Mouse (Mus musculus): ENCODE measurements around the gene Gna15.

Gna15 gene

GRCm38 (mm10) chr10:81524051-81524605 is at the start of gene Gna15:
Gene Gna15, minus strand, starts transcription at chr10:81524225.
- in situ Hi-C loops (cut with MboI; ENCODE audit: low sequenced_read_pairs) = no loop called here

- in situ Hi-C loops (cut with MboI; ENCODE audit: low sequenced_read_pairs) = no loop called here
Observed at GRCm38 (mm10) chr10:81572975-81573374, 49.0 kb upstream of the Gna15 start.

DNA sequence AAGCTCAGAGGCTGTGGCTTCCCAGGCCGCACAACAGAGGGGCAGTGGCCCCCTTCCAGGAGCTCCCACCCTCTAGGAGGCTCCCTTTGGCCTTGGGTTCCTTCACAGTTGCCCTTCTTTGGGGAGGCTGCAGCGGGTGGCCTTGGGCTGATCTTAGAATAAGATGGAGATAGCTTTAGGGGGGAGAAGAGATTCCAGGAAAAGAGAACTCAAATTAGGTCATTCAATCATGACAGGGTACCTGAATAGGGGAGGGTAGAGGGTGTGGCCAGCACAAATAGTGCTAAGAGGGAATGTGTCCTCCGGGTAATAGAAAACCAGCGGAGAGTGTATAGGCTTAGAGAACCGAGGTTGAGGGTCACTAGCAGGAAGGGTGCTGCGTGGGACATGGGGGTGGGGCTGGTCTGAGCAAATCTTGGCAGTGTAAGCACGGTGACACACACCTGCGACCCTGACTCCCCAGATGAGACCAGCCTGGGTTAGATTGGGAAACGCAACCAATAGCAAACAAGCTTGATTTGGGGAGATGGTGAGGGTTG is 48.2 kb upstream of the Gna15 start:
- in situ Hi-C loops (cut with MboI; ENCODE audit: low sequenced_read_pairs) = no loop called here

GRCm38 (mm10) chr10:81571501-81571876 is 47.5 kb upstream of the Gna15 start:
- in situ Hi-C loops (cut with MboI; ENCODE audit: low sequenced_read_pairs) = no loop called here

- in situ Hi-C loops (cut with MboI; ENCODE audit: low sequenced_read_pairs) = no loop called here
Observed at GRCm38 (mm10) chr10:81570831-81571500, 46.9 kb upstream of the Gna15 start.

DNA sequence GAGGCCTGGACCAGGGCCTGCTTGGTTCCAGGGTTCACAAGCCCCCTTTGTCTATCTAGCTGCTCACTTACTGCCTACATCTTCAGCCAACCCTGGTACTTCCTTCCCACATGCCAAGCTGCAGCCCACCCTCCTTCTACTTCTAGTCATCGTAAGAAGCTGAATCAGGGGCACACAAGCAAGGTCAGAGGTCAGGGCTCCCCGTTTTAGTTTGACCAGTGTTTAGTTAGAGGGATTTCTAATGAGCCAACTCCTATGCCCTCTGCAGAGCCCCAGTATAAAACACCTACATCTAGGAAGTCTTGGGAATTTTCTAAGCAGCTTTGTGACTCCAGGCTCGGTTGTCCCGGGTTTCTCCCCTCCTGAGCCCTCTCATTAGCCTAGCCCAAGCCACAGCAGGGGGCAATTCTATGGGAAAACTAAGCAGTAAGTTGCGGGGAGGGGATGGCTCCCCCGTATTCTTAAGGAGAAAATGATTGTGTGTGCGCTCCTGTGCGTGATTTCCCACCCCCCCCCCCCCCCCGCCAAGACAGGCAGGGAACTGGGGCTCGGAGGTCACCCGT is 46.3 kb upstream of the Gna15 start:
- in situ Hi-C loops (cut with MboI; ENCODE audit: low sequenced_read_pairs) = no loop called here

DNA sequence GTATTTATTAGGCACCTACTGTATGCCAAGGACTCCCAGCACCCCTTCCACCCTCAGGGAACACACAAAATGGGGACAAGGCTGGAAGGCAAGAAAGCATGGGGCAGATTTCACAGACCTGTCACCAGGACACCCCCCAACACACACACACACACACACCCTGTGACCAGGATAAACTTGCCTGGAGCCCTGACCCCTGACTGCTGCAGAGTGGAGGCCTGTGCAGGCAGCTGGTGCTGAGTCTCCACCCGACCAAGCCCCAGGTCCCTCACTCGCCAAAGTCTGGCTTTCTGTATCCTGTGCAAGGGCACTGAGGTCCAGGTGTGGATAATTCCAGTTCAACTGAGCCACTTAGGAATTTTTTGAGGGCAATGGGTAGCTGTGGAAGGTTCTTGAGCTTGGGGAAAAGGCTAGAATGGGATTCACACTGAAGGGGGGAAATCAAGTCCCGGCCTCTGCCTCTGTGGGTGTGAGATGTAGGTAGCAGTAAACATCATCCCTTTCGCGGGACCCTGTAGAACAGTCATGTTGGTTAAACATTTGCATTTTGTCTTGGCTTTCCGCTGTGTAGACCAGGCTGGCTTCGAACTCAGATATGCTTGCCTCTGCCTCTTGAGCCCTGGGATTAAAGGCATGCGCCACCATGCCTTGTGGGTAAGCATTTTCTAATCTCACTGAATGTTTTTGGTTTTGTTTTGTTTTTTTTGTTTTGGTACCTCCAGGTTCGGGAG is 45.6 kb upstream of the Gna15 start:
- in situ Hi-C loops (cut with MboI; ENCODE audit: low sequenced_read_pairs) = no loop called here

GRCm38 (mm10) chr10:81568381-81569191 is 44.6 kb upstream of the Gna15 start:
- in situ Hi-C loops (cut with MboI; ENCODE audit: low sequenced_read_pairs) = no loop called here

DNA sequence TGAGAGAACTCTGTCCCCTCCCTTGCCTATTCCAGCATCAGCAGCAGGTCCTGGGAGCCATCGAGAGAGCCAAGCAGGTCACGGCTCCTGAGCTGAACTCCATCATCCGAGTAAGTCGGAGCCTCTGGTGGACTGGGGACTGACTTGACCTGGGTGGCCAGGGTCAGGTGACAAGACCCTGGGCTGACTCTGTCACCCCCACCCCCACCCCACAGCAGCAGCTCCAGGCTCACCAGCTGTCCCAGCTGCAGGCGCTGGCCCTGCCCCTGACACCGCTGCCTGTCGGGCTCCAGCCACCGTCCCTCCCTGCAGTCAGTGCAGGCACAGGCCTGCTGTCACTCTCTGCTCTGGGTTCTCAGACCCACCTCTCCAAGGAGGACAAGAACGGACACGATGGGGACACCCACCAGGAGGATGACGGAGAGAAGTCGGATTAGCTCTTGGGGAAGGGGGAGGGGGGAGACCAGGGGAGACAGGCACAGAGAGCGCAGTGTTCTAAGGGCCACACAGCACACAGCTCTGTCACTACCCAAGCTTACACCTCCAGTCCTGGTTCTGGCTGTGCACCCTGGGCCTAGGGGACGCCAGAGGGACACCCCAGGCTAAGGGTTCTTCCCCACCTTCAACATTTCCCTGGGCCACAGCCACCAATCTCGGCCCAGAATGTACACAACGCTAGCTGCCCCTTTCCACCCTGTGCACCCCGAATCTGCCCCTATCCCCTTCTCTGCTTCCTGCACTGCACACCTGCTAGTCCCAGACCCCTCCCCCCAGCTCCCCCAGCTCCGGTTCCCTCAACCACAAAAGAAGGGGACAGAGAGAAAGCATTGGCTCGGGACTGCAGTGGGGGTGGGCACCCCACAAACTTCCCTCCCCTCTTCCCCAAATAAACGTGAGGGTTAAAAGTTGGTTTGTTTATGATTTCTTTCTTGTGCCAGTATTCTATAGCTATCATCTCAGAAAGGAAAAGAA is 41.5 kb upstream of the Gna15 start:
- in situ Hi-C loops (cut with MboI; ENCODE audit: low sequenced_read_pairs) = no loop called here

DNA sequence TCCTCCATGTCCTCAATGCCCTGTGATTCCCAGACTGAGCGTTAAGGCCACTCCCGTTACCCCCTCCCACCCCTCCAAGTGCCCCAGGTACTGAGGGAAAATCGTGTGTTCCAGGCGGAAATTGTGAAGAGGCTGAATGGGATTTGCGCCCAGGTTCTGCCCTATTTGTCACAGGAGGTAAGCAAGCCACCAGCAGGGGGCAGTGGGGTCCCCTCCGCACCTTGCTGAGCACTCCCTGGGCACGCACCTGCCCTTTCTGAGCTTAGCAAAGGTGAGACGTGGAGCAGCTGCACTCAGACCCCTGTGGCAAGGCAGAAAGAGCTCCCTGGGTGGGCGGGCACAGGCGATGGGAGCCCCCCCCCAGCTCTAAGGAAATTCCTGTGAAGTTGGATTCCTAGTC is 40.7 kb upstream of the Gna15 start:
- in situ Hi-C loops (cut with MboI; ENCODE audit: low sequenced_read_pairs) = no loop called here

GRCm38 (mm10) chr10:81564216-81564615 is 40.2 kb upstream of the Gna15 start:
- in situ Hi-C loops (cut with MboI; ENCODE audit: low sequenced_read_pairs) = no loop called here

DNA sequence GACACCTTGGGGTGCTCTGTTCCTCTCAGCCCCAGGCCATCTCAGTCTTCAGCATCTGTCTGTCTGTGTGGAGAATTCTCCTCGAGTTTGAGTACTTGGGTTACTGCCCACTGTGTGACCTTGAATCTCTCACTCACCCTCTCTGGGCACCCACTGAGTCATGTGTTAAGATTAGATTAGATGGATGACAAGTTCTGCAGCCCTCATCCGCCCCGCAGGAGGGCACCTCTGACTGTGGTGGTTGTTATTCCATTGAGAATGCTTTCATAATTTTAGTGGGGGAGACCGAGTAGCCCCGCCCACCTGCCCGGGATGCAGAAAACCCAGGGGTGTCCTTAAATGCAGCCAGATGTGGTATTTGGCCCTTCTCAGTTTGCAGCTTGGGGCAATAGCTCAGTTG is 39.5 kb upstream of the Gna15 start:
- in situ Hi-C loops (cut with MboI; ENCODE audit: low sequenced_read_pairs) = no loop called here

GRCm38 (mm10) chr10:81562411-81562810 is 38.4 kb upstream of the Gna15 start:
- in situ Hi-C loops (cut with MboI; ENCODE audit: low sequenced_read_pairs) = no loop called here

DNA sequence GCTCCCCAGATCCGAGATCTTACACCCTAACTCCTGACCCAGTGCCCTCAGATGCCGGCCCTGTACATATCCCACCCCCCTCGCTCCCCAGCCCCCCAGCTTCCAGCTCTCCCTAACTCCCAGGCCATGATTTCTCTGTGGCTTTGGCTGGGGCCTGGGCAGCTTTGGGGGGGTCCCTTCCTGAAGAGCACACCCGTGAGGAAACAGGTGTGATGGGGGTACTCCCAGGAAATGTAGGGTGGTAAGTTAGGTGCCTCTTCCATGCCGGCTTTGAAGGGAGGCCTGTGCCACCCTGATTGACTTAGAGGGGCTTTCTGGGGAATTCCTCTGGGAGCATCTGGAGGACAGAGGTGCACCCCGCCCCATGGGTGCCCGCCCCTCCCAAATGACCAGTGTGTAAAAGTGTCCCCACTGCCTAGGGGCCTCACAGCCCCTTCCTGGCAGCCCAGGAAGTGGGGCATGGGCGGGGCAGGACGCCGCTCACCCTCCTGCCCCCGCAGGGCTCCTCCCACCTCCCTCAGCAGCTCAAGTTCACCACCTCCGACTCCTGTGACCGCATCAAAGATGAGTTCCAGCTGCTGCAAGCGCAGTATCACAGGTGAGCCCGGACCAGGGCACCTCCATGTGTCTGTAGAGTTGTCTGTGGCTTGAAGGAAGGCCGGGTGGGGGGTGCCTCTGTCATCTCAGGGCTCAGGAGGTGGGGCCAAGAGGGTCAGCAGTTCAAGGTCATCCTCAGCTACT is 36.9 kb upstream of the Gna15 start:
- in situ Hi-C loops (cut with MboI; ENCODE audit: low sequenced_read_pairs) = no loop called here

DNA sequence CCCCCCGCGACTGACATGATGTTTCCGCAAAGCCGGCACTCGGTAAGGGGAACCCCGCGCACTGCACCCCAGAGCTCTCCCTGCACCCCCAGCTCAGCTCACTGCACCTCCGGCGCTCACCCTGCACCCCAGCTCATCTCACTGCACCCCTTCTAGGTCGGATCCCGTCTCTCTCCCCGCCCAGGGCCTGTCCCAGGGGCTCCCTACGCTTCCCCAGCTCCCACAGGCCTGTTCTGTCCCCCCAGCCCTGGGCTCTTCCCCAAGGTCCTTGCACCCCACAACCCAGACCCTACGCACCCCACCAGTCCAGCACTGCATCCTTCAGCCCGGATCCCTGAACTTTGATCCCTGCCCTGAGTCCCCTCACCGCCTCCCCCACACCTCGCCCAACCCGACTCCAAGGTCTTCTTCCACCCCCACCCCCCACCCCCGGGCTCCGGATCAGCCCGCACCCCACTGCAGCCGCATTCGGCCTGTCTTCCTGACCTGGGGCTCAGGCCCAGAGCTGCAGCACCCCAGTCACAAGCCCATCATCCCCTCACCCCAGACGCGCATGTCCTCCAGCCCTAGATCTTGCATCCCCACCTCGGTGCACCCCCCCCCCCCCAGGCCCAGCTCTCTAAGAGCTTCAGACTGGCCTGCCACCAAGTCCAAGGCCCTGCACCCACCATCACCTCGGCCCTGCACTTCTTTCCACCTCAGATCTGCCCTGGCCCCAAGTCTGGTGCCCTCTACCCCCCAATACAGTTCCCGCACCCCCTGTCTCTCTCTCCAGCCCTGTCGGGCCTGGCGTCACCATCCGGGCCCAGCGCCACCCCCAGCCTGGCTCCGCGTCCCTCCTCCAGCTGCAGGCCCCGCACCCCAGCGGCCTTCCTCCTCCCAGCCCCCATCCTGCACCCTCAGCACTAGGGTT is 35.9 kb upstream of the Gna15 start:
- in situ Hi-C loops (cut with MboI; ENCODE audit: low sequenced_read_pairs) = no loop called here

- in situ Hi-C loops (cut with MboI; ENCODE audit: low sequenced_read_pairs) = no loop called here
Observed at GRCm38 (mm10) chr10:81559163-81559626, 35.2 kb upstream of the Gna15 start, which contains the start of gene Aes. Gene Aes, plus strand, starts transcription at chr10:81559488.

DNA sequence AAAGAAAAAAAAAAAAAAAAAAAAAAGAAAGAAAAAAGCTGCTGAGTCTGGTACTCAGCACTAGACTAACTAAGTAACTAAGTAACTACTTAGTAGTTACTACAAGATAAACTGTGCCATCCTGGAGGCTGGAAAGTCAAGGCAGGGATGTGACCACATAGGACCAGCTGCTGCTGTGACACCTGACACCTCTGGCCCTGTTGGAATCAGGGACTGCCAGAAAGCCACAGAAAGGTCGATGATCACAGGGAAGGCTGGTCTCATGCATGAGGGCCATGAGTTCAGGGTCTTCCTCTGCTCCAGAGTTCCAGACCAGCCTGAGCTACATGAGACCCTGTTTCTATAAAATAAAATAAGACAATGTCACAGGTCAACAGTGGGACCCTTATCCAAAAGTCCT is 33.5 kb upstream of the Gna15 start:
- in situ Hi-C loops (cut with MboI; ENCODE audit: low sequenced_read_pairs) = no loop called here

DNA sequence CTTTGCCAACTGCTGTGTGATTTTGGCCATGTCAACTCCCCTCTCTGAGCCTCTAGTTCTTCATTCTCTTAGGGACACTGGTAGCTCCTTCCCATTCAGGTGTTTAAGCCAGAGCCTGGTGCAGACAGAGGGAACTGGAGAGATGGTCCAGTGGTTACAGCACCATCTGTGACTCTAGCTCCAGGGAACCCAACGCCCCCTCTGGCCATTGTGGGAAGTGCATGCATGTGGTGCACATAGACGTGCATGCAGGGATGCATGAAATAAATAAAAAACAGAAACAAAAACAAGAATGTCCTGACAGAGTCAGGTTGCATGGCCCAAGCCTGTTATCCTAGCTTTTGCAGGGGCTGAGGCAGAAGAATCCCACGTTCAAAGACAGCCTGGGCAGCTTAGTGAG is 32.3 kb upstream of the Gna15 start:
- in situ Hi-C loops (cut with MboI; ENCODE audit: low sequenced_read_pairs) = no loop called here

Data from CH12F3 (cell line).